Mouse (Mus musculus): Measurements from ENCODE around the gene C130026I21Rik. TPM values are rescaled to one million over a fixed set of nuclear protein-coding genes. Genes with fewer than 3 reads are reported as not detected.
"Not testable (repeated sequence)": the region's sequence is repeated elsewhere in the genome, so short reads cannot be mapped to it uniquely, and the experiment has no call there.

Gene C130026I21Rik
- under 1 TPM in 3 of 4 experiments, not detected in 1; 0.36 to 0.67 (median 0.48) TPM for total RNA-seq (2022)

DNA sequence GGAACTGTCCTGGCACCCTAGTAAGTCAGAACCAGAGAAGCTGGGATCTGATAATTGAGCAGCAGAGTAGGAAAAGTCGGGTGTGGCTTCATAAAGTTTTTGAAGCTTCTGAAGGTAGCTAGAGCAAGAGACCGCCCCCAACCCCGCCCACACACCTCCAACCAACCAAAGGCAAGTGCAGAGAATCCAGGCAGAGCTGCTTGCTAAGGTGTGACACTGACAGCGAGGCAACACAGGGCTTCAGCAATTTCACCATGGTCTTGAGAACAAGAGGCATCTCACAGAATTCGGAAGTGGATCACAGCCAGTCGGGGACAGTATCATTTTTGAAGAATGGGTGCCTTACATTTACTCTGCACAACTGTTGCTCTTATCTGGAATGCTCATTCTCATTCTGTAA lies at the start of gene C130026I21Rik:
Gene C130026I21Rik (minus strand): TSS at position 101 of the 400 bp plus-strand sequence.
- DNase-seq (ENCODE audit: low spot score in 2 of 2): not testable (repeated sequence)

DNA sequence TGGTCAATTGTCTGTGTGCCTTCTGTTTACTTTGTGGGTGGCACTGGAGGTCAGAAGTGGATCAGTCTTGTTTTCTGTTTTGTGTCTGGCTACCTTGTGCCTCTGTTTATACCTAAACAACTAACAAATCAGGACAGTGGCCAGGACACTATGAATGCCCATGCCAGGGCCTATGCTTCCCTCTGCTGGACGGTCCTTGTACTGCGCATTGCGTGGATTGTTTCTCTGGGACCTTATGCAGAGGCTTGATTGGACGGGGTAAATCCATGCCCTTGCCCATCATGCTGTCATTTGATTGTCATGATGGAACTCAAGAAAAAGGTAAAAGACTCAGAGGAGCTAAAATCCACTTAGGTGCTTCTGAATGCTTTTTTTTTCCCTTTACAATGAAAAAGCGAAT lies 16.7 kb upstream of the C130026I21Rik start:
- DNase-seq (ENCODE audit: low spot score in 2 of 2): not testable (repeated sequence)

DNA sequence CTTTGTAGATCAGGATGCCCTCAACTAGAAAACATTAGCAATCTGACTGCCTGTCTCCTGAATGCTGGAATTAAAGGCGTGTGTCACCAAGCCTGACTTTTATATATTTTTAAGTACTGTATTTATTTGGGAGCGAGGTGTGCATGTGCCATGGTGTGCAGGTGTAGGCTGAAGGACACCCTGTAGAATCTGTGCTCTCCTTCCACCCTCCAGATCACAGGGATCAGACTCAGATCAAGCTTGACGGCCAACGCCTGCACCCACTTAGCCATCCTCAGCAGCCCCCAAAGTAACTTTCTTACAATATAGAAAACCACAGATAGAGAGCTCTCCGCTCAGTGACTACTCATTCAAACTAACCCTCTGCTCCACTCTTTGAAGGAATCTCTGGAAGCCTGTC lies 6.1 kb upstream of the C130026I21Rik start:
- DNase-seq (ENCODE audit: low spot score in 2 of 2): not testable (repeated sequence)

DNA sequence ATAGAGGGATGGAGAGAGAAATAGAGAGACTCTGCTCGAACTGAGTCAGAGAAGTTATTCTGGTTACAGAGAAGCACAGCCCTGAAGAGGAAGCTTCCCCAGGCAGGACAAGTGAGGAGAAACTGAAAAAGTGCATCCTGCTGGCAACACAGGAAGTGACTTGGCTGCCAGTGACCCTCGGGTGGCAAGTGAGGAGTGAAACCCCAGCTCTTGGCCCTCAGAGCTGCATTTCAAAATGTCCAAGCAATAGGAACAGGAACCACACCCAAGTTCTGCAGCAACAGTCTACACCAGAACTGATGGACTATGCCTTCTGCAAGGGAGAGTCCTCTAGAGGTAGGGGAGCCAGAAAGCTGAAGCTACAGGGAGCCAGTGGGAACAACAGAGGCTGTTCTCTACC lies 11.7 kb downstream of the C130026I21Rik start:
- not testable (repeated sequence) for DNase-seq (ENCODE audit: low spot score in 2 of 2)

DNA sequence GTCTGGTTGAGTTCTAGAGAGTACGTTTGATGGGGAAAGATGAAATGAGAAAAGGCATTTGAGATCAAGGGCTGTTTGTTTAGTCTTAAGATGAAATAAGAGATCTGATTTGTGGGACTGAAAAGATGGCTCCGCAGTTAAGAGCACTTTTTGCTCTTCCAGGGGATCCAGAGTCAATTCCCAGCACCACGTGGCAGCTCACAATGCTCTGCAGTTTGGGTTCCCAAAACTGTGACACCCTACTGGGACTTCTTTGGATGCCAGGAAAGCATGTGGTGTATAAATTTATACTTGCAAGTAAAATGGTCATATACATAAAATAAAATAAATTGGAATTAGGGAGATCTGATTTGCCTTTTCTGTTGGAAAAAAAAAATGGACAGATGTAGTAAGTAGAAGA lies 15.1 kb downstream of the C130026I21Rik start:
- DNase-seq (ENCODE audit: low spot score in 2 of 2): not testable (repeated sequence)

DNA sequence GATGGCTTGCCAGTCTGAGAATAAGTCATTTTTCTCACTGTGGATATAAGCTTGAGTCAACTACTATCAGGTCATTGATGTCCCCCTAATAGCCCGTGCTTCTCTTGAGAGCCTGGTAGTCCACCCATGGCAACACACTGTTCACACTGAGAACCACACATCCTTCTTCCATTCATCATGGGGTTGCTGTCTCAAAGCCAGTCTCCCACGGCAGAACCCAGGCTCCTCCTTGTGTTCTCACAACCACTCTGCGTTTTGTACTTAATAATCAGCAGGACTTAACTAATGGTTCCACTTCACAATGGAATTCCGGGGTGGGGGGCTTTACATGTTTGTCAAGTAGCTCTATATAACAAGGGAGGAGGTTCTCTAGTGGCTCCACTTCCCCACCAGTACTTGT lies 19.2 kb downstream of the C130026I21Rik start:
- not testable (repeated sequence) for DNase-seq (ENCODE audit: low spot score in 2 of 2)

DNA sequence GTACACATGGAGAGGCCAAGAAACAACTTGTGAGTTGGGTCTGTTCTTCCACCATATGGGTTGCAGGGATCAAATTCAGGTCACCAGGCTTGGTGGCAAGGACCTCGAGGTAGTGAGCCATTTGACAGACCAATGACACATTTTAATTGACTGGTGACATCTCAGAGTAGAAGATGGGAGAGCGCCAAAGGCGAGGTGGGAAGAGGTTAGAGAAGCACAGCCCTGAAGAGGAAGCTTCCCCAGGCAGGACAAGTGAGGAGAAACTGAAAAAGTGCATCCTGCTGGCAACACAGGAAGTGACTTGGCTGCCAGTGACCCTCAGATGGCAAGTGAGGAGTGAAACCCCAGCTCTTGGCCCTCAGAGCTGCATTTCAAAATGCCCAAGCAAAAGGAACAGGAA lies 21.4 kb downstream of the C130026I21Rik start:
- DNase-seq (ENCODE audit: low spot score in 2 of 2): not testable (repeated sequence)

DNA sequence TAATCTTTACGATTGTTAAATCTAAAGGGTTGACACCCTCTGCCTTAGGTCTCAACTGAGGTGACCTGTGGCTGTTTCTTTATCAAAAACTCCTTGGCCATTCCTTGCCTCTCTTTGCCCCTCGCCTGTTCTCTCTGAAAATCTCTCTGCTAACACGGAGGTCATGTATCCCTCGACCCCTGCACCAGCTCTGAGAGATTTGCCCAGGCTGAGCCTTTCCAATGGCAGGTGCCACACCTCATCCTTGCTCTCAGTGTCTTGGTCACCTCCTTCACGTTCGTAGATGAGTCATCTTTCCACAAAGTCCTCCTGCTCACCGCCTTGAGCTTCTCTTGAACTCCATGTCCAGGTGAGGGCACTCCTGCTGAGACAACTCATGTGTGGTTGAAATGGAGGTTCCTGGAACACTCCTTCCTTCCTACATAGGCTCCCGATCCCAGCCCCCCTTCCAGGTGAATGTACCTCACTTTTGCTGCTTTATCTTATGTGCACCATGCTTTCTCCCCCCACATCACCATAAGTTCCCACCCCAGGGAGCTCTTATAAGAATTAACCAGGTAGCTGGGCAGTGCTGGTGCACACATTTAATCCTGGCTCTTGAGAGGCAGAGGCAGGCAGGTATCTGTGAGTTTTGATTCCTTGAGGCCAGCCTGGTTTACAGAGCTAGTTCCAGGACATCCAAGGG lies 23.4 kb downstream of the C130026I21Rik start:
- DNase-seq (ENCODE audit: low spot score in 2 of 2): not testable (repeated sequence)

DNA sequence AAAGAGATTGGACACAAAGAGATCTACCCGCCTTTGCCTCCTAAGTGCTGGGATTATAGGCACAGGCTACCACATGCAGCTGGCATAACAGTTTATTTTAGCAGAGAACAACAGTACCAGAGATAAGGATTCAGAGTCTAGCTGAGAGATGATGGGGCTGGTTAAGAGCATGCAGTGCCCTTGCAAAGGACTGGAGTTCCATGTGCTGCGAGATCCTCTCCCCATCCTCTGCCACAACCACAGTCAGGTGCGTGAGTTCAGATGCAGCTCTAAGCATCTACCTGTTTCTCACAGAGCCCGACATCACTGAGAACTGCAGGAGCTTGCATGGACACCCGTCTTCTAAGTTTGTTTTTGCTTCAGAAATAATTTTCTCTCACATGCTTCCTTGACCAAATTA lies 24.1 kb downstream of the C130026I21Rik start:
- not testable (repeated sequence) for DNase-seq (ENCODE audit: low spot score in 2 of 2)

DNA sequence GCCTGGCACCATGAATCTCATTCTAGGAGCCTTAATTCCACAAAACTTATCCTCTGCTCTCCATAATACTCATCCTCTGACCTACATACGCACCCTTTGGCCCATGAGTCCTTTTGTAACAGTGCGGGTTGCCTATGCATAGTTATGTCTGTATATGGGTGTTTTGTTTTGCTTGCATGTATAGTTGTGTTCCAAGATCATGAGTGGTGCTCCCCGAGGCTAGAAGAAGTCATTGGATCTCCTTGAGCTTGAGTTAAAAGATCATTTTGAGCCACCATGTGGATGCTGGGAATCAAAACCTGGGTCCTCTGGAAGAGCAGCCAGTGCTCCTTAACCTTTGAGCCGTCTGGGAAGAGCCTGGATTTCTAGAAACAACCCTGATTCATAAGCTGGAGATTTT lies 25.4 kb downstream of the C130026I21Rik start:
- not testable (repeated sequence) for DNase-seq (ENCODE audit: low spot score in 2 of 2)

DNA sequence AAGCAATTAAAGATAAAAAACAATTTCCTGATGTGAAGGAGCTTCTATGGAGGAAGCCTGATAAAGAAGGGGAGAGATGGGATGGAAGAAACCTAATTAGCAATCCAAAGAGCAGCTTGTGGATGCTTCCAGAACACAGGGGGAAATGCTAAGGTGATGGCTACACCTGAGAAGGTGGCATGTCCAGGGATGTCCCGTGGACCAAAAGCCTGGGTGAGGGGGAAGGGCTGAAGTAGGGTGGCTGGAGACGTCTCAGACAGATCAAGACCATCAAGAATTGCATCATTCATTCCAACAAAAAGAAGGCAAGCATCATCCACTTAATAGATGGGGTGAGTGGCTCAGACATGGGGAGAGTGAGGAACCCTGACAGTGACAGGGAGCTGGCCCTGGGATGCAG lies 27.3 kb downstream of the C130026I21Rik start:
- DNase-seq (ENCODE audit: low spot score in 2 of 2): not testable (repeated sequence)

DNA sequence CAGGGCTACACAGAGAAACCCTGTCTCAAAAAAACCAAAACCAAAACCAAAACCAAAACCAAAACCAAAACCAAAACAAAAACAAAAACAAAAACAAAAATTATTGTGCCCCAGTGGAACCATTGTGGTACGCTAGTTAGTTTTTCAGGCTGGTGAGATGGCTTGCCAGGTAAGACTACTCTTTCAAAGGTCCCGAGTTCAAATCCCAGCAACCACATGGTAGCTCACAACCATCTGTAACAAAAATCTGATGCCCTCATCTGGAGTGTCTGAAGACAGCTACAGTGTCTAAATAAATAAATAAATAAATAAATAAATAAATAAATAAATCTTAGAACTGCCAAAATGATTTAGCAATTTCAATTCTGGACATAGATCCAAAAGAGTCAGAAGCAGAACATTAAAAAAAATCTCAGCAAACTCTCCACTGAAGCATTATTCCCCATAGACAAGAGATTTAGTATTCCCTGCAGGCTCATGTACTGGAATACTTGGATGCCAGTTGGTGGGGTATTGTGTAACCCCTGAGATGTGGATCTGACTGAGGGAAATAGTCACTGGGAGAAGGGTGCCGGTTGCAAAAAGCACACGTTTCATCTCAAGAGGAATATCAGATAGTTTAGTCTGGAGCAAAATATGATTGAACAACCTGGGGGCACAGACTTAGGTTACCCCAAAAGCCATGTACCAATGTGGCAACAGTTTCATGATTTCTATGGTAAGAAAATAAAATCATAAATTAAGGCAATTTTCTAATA lies 31.2 kb downstream of the C130026I21Rik start:
- DNase-seq (ENCODE audit: low spot score in 2 of 2): not testable (repeated sequence)

DNA sequence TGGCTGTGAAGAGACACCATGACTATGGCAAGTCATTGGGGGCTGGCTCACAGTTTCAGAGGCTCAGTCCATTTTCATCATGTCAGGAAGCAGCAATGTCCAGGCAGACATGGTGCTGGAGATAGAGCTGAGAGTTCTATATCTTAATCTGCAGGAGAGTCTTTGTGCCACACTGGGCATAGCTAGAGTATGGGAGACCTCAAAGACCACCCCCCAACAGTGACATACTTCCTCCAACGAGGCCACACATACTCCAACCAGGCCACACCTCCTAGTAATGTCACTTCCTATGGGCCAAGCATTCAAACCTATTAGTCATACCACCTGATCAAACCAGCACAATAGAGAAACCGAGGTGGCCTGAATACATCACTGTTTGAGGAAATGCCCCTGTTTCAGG lies 63.8 kb downstream of the C130026I21Rik start:
- DNase-seq (ENCODE audit: low spot score in 2 of 2): not testable (repeated sequence)

DNA sequence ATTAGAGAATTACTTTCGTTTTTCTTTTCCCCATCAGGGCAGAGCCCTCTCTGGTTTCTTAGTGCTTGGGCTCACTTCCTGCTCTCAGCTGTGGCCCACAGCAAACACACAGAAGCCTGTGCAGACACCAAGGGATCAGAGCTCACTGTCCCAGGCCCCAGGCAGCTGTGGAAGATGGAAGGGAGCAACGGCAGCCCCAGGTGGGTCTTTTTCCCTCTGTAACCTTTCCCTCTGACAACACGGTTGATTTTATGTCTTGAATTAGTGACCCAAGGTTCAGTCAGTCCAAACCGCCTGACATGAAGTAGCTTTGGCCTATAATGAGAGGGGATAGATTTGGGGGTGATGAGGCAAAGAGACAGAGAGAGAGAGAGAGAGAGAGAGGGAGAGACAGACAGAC lies 70.8 kb downstream of the C130026I21Rik start:
- DNase-seq (ENCODE audit: low spot score in 2 of 2): not testable (repeated sequence)

DNA sequence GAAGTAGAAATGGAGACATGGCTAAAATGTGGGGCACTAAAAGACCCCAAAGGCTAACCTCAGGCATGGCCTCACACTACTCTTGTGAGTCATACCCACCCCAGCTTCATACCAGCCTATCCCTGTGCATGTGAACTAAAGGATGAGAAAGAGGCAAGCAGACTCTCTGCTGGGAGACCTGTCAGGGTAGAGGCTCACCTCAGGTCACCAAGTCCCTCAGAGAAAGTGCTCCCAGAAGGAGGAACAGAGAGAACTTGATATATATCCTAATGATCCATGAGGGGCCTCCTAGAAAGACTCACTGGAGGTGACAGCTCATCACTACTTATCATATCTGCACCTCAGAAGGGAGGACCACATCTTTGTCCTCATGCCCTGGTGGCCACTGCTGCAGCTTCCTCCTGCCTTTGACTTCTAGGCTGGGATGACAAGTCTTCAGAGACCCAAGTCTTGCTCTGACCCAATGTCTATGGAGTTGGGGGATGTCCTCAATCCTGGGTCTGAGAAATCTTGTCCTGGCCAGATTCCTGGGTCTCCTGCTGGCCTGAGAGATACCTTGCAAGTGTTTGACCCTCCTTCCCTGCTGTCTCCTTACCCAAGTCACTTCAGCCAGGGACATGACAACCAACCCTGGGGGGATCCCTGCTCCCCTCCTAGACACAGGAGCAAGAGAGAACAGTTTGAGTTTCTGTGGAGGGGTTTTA lies 71.6 kb downstream of the C130026I21Rik start:
- DNase-seq (ENCODE audit: low spot score in 2 of 2): not testable (repeated sequence)

DNA sequence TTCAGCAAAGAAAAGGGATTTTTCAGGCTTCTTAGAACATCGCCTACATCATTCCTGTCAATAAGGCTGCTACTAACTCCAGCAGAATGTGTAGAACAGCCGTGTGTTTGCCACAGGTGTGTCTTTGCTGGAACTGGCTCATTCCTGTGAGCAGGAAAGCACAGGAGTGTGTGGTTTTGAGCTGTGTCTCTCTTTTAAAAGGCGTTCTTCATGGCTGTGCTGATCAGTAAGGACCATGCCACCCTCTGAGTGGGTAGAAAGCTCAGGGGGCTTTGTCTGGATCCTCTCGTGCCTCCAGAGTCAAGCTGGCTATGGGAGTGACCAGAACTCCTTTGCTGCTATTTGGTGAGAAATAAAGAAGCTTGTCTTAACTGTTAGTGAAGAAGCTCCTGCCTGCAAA lies 73.6 kb downstream of the C130026I21Rik start:
- DNase-seq (ENCODE audit: low spot score in 2 of 2): not testable (repeated sequence)

DNA sequence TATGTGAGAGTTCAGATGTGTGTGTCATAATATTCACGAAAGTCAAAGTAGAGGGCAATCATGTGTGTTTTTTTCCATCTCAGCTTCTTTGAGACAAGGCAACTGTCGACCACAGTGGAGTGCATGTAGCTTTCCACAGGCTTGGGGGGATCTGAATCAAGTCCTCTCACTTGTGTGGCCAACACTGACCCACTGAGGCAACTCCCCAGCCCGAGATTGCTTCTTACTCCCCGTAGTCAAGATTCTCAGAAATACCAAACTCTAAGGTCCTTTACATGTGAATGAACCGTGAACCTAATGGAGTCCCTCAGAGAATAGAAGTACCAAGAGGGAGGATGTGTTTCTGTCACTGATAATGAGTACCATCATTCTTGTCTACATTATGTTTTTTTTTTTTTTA lies 76.6 kb downstream of the C130026I21Rik start:
- DNase-seq (ENCODE audit: low spot score in 2 of 2): not testable (repeated sequence)

DNA sequence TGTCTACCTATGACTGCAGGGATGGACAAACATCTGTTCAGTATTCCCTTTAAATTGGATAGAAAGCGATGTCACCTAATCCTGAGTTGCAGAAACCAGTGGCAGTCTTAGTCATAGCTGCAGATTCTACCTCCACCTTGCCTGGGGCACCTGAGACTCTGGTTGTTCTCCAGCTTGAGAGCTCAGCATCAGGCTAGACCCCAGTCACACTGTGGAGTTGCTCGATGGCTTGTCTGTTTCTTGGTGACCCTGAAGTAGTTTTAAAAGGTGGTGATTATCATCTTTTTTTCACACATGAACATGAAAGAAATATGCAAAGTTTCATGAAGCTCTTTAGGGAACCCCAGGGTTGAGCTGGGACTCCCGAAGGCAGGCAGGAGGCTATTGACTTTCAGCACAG lies 88.4 kb downstream of the C130026I21Rik start:
- not testable (repeated sequence) for DNase-seq (ENCODE audit: low spot score in 2 of 2)

DNA sequence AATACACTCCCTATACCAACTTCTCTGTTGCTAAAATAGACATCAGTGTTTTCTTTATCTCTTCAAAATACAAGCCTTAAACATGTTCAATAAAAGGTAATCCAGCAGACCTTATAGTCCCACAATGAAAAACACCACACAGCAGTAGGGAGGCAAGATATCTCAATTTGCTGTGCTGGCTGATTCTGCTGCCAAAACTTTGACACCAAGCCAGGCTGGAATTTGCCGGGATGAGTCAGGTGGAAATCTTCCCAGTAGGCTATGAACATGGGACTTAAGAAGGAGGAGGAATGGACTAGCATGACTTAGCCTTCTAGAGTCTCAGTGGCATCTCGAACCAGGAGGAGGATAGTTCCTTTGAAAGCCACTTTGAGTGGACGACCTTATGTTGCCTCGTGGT lies 91.4 kb downstream of the C130026I21Rik start:
- not testable (repeated sequence) for DNase-seq (ENCODE audit: low spot score in 2 of 2)

DNA sequence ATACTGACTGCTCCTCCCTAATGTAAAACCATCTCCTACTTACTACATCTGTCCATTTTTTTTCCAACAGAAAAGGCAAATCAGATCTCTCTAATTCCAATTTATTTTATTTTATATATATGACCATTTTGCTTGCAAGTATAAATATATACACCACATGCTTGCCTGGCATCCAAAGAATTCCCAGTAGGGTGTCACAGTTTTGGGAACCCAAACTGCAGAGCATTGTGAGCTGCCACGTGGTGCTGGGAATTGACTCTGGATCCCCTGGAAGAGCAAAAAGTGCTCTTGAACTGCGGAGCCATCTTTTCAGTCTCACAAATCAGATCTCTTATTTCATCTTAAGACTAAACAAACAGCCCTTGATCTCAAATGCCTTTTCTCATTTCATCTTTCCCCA lies 107.5 kb downstream of the C130026I21Rik start:
- not testable (repeated sequence) for DNase-seq (ENCODE audit: low spot score in 2 of 2)

DNA sequence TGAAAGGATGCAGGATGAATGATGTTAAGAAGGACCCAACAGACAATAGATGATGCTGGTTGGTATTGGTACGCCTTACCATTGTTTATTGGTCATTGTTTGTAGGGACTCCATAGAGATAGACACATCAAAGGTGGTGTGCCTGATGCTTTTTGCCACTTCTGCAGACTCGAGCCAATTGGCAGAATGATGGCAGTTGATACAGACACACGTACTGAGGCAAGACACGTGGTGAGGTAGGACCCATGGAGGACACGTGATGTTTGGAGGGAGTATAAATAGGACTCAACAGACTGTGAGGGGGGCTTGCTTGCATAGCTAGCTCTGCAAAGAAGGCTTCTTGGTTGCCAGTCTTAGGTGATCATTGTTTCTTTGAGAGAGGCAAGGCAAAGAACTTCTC lies 115.2 kb downstream of the C130026I21Rik start:
- DNase-seq (ENCODE audit: low spot score in 2 of 2): not testable (repeated sequence)

DNA sequence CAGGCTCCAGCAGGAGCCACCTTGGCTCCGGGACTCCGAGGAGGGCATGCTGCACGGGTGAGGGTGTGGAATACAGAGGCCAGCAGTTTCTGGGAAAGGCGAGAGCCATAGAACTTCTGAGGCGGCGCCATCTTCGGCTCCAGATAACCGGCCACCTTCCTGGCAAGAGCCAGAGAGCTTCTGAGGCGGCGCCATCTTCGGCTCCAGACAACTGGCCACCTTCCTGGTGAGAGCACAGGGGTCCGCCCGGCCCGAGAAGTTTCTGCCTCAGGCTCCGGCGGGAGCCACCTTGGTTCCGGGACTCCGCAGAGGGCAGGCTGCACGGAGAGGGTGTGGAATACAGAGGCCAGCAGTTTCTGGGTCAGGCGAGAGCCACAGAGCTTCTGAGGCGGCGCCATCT lies 136.7 kb downstream of the C130026I21Rik start:
- DNase-seq (ENCODE audit: low spot score in 2 of 2): not testable (repeated sequence)
